In genomic region chr13:42738152-42738551, GRCm38 (mm10) we compare ENCODE assay signal across 25 mouse cellular contexts. TPM values are rescaled to one million over a fixed set of nuclear protein-coding genes. Genes with fewer than 3 reads are reported as not detected.
DNase-seq lines count a peak whose midpoint lies in the region; ATAC-seq and TF ChIP-seq lines count a peak whose summit lies in the region.
"Had no signal": no experiment of that assay in that cellular context is flagged by ENCODE, and none has a peak within 500 bp of the region (broad histone marks: within the 10 kb centered on the region; RNA-seq: fewer than 3 reads in every experiment).

No protein-coding gene starts in this region.

- intact Hi-C loops in left cerebral cortex, adult 2 months (cut with DNase I): no loop called here

- H3K36me3 ChIP-seq in forebrain, postnatal 0 days (ENCODE audit: insufficient read depth): no peaks in the 10 kb centered on the region
- H3K36me3 ChIP-seq in forebrain, embryonic 11.5 days (ENCODE audit: control insufficient read depth, insufficient read depth, low read length): no peaks in the 10 kb centered on the region
- H3K36me3 ChIP-seq: forebrain, embryonic 10.5 days; heart, embryonic 10.5 days; heart, embryonic 13.5 days had no signal

- no peak overlapping the region for H3K27ac ChIP-seq in forebrain, postnatal 0 days (ENCODE audit: low read depth, low read length)
- no peak overlapping the region for H3K27ac ChIP-seq in forebrain, embryonic 11.5 days (ENCODE audit: low read depth, low read length)
- peak overlapping the region; percentile 45 for H3K27ac ChIP-seq in left cerebral cortex, adult 2 months
- H3K27ac ChIP-seq: forebrain, embryonic 10.5 days; heart, adult 2 months; heart, embryonic 10.5 days; heart, embryonic 13.5 days; hindbrain, embryonic 14.5 days; hindbrain, postnatal 0 days had no signal

- peak; percentile 20 for DNase-seq in forebrain, postnatal 0 days
- no peak for DNase-seq in forebrain, embryonic 11.5 days (ENCODE audit: low spot score)
- DNase-seq in left cerebral cortex, adult 2 months (ENCODE audit: extremely low spot score in 1 of 2, low spot score in 2 of 2): no peak
- no peak for DNase-seq in left cerebral cortex, adult 11 months (ENCODE audit: low spot score)
- peak; percentile 77 for DNase-seq in brain, adult 2 months (ENCODE audit: low read depth, low spot score)
- DNase-seq in adrenal gland, adult 8-10 months: no peak
- DNase-seq: adrenal gland, postnatal 10 days; adrenal gland, postnatal 36 days; cerebellum, adult 11 months; cerebellum, adult 2 months; cerebellum, adult 9-11 months; cerebellum, postnatal 25 days; gastrocnemius, postnatal 10 days; gastrocnemius, postnatal 36 days; heart, adult 2 months; heart, postnatal 14 days; heart, postnatal 4 days had no signal

- peak; percentile 62 for ATAC-seq in forebrain, postnatal 0 days
- no peak for ATAC-seq in forebrain, embryonic 11.5 days (replicated peaks; ENCODE audit: low FRiP score)
- ATAC-seq: activated CD4-positive, CD25-positive, alpha-beta regulatory T cell, adult 4 months; hindbrain, postnatal 0 days; inflammation-experienced regulatory T-cells, adult 6 months; intestine, embryonic 16.5 days had no signal

- no peaks in the 10 kb centered on the region for H3K27me3 ChIP-seq in forebrain, postnatal 0 days (ENCODE audit: insufficient read depth, low read length)
- no peaks in the 10 kb centered on the region for H3K27me3 ChIP-seq in forebrain, embryonic 11.5 days (ENCODE audit: control insufficient read depth, insufficient read depth, low read length)
- H3K27me3 ChIP-seq: heart, embryonic 13.5 days had no signal

- no peaks in the 10 kb centered on the region for H3K9me3 ChIP-seq in forebrain, postnatal 0 days (ENCODE audit: low read length)
- no peaks in the 10 kb centered on the region for H3K9me3 ChIP-seq in forebrain, embryonic 11.5 days (ENCODE audit: control insufficient read depth, low read length)
- H3K9me3 ChIP-seq: forebrain, embryonic 10.5 days; heart, embryonic 10.5 days; heart, embryonic 13.5 days had no signal

- no peak overlapping the region for H3K4me3 ChIP-seq in forebrain, postnatal 0 days (ENCODE audit: low read depth, low read length)
- H3K4me3 ChIP-seq in forebrain, embryonic 11.5 days (ENCODE audit: low read depth, low read length): no peak overlapping the region
- H3K4me3 ChIP-seq in left cerebral cortex, adult 2 months: no peak overlapping the region
- H3K4me3 ChIP-seq: forebrain, embryonic 10.5 days; heart, adult 2 months; heart, embryonic 10.5 days; heart, embryonic 13.5 days had no signal

- WGBS in forebrain, postnatal 0 days: 77% methylated on average over 5 of the region's 5 CpGs
- WGBS in forebrain, embryonic 11.5 days: 88% methylated on average over 5 of the region's 5 CpGs

- H3K4me2 ChIP-seq in forebrain, postnatal 0 days (ENCODE audit: low read depth): no peak overlapping the region
- no peak overlapping the region for H3K4me2 ChIP-seq in forebrain, embryonic 11.5 days (ENCODE audit: low read depth, low read length, severe bottlenecking)
- H3K4me2 ChIP-seq: heart, embryonic 13.5 days; hindbrain, embryonic 14.5 days had no signal

- no peak overlapping the region for H3K9ac ChIP-seq in forebrain, postnatal 0 days
- no peak overlapping the region for H3K9ac ChIP-seq in forebrain, embryonic 11.5 days (ENCODE audit: low read length)
- H3K9ac ChIP-seq: heart, embryonic 13.5 days; hindbrain, embryonic 14.5 days had no signal

- no peak for TF ChIP-seq CTCF in forebrain, postnatal 0 days (IDR thresholded peaks at IDR 0.05; ENCODE audit: low read depth)
- TF ChIP-seq CTCF in left cerebral cortex, adult 2 months (IDR thresholded peaks at IDR 0.05): no peak

- H3K4me1 ChIP-seq in forebrain, postnatal 0 days (ENCODE audit: insufficient read depth): peaks cover 5% of the 10 kb centered on the region; the same call in 1 of the 2 replicates
- no peaks in the 10 kb centered on the region for H3K4me1 ChIP-seq in forebrain, embryonic 11.5 days (replicated peaks; ENCODE audit: control insufficient read depth, insufficient read depth, low read length)
- H3K4me1 ChIP-seq: forebrain, embryonic 10.5 days; heart, embryonic 10.5 days; heart, embryonic 13.5 days had no signal

RNA-seq across cellular contexts. Expression of gene Phactr1, which starts 57.7 kb away (rescaled TPM):
- 82.9 and 84.5 TPM in 2 replicates for total RNA-seq in forebrain, postnatal 0 days (2014; rRNA removed)
- polyA plus RNA-seq in forebrain, postnatal 0 days (2015; fragmentation: Nextera tagmentation; extraction: Ambion mirVana): 93.0 and 106 TPM in 2 replicates
- polyA plus RNA-seq in forebrain, embryonic 11.5 days (2014; fragmentation: Nextera tagmentation; extraction: Ambion mirVana): 11.0 and 12.4 TPM in 2 replicates
- total RNA-seq in left cerebral cortex, adult 2 months (2021): 100 to 1,000 TPM; 453 to 512 TPM
- 10 to 100 TPM in 2 of 4 experiments, 1 to 10 TPM in 2; 7.6 to 17.8 (median 12.5) TPM for total RNA-seq in adrenal gland, adult 8-10 months (2022)

Comparison
In these comparisons a context has a peak if more than half of its experiments do, and no peak if none do; other contexts are left out.
1. DNase-seq: peak in forebrain, postnatal 0 days (single experiment) and brain, adult 2 months (single experiment); none in forebrain, embryonic 11.5 days (single experiment), left cerebral cortex, adult 2 months (0 of 2), left cerebral cortex, adult 11 months (single experiment) and adrenal gland, adult 8-10 months (single experiment).